Mouse (Mus musculus) gastrocnemius, postnatal 14 days (tissue): ENCODE measurements at regions not wholly inside any gene's neighbourhood (a gene's known extent, or its start where the extent isn't known, plus 50 kb on each side); places are given as distances from the start of the nearest gene placed in this dataset.

Experiments used
- DNase-seq: peaks from one replicate; pipeline ENCODE4 v3.0.0; 2021; ENCODE audit warnings: mixed read lengths
- intact Hi-C: fragments of 180-260 bp; cut with DNase I; formaldehyde crosslinking; loops from one replicate; pipeline ENCODE4 v1.15.1; 2025; ENCODE audit warnings: low total_unique reads

- no peak for DNase-seq
- intact Hi-C loops, result no loop called here
These were observed 253.7 kb downstream of the Olfm4 start for GRCm38 (mm10) chr14:80237552-80237951.

DNA sequence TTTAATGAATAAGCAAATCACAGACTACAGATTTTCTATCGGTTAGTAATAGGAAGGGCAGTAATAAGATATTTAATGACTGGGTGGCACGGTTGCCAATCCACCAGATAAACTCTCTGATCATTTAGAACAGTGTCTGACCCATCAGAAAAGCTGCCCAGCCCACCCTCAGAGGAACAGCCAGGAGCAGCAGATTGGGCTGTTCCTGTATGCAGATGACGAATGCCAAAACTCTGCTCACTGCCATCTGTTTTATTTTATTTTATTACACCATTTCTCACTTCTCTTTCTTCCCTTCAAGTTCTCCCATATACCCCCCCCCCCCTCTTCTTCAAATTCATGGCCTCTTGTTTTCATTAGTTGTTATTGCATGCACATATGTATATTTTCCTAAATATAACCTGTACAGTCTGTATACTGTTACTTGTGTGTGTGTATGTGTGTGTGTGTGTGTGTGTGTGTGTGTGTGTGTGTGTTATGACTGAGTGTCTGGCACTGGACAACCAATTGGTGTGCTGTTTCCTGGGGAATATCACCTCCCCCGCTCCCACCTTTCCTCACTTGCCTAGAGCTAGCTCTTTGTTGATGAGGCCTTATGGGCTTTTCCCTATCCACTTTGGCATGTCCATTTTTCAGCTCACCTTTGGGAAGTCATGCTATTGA lies 260.9 kb downstream of the Olfm4 start:
- intact Hi-C loops, result no loop called here
- no peak for DNase-seq

DNA sequence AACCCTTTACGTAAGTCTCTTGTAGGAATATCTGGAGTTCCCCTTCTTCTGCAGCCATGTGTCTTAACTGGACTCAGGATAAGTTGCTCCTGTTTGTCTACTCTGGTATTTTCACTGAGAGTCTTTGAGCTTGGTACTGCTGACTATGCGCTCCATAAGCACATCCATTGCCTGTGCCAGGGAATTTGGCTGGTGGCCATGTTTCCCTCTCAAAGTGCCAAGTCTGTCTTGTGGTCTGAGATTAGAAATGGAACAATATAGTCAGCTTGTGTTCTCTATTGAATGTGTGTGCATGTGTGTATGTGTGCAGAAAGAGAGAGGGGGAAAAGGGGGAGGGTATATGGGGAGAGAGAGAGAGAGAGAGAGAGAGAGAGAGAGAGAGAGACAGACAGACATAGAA lies 263.7 kb downstream of the Olfm4 start:
- peak; percentile 6 for DNase-seq
- intact Hi-C loops, result no loop called here

DNA sequence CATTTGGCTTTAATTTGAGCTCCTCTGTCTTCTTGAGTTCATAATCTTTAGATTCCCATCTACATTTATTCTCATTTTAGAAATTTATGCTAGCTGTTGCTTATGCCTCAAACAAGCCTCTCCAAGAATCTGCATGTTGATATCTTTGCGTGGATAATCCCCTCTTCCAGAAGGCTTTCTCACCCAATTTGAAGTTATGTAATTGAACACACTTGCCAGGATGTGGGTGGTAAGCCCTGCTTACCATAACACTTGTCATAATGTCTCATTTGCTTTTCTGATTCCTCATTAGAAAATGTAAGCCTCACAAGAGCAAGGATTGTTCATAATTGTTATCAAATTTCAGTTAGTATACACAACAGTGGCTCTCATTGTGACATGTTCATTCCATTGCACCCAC lies 266.0 kb downstream of the Olfm4 start:
- intact Hi-C loops, result no loop called here
- no peak for DNase-seq

DNA sequence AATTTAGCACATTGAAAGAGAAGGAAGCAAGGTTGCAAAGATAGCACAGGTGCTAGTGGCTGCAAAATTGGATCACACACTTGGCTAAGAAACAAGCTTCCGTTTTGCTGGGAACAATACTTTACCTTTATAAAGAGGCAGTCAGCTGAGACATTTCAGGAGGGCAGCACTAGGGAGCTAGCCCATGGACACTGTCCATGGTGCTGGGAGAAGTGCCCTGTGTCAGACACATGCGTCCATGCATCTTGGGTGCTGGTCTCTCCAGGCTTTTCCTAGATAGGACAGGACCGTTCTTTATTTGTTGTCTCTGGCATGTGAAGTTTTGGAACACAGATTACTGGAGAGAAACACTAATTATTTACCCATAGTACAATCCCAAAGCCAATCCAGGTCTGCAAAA lies 273.2 kb downstream of the Olfm4 start:
- no peak for DNase-seq
- intact Hi-C loops, result no loop called here

DNA sequence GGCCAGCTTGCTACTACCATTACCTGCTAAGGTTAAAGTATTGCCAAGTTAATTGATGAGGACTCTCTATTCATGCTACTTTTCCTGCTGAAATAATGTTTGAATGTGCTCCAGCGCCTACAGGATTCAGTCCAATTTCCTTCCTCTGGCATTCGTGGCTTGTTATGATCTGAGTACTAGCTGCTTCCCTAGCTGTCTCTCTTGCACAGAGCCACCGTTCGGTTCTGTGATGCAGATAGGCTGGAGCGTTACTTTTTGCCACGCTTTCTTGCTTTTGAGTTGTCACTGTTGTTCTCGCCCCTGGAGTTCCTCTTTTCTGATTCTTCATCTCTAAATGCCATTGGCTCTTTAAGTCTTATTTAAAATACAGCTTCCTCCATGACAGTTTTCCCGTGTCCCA lies 279.3 kb downstream of the Olfm4 start:
- intact Hi-C loops, result no loop called here
- no peak for DNase-seq

- DNase-seq, result no peak
- intact Hi-C loops, result no loop called here
These were observed 281.2 kb downstream of the Olfm4 start for GRCm38 (mm10) chr14:80265081-80265480.

DNA sequence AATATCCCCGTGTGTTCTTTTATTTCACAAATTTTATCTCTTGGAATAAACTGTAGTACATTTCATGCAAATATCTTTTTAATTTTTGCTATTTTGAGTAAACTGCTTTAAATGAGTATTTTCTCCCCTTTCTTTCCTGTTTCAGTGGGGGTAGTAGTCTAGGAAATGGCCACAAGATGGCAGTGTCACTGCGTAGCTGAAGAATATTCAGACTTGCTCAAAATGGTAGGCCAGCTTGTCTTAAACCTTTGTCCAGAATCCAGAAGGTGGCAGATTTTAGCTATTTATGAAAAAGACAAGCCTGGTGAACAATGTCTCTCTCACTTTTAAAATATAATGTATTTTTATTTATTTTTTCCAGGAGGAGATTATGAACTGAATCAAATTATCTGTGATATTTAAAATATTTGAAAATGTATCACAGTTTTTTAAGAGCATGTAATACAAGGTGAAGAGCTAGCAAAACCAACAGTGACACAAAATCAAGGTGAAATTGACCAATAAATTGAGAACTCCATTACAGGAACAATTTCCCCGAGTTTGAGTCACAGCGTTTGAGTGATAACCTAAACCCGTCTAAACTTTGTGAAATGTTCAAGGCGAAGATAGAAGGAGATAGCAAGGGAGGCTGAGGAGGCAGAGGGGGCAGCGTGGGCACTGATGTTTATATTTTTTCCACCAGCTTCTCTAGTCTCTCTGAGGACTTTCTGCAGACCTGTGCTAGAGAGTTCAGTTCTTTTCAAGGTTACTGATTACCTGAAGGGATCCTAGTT lies 285.5 kb downstream of the Olfm4 start:
- peak; percentile 26 for DNase-seq
- intact Hi-C loops, result no loop called here

- intact Hi-C loops, result no loop called here
- no peak for DNase-seq
These were observed 286.2 kb downstream of the Olfm4 start for GRCm38 (mm10) chr14:80270063-80270462.

DNA sequence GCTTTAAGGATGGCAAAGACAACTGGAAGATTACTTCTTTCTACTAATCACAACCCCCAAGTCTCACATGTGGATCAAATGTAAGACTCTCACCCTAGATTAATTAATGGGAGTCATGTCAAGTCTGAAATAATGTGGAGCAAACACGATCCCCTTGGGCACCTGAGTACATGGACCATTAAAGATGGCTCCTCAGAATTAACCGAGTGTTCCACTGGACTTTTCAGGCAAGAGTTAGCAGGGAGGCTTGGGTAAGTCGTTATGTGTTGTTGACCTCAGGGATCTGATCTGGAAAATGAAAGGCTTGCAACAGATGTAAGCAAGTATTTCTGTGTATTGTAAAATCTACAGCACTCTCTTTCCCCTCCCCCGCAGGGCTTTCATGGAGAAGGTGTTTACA lies 296.3 kb downstream of the Olfm4 start:
- intact Hi-C loops, result no loop called here
- DNase-seq, result no peak

GRCm38 (mm10) chr14:80283726-80284125 lies 299.8 kb downstream of the Olfm4 start:
- intact Hi-C loops, result no loop called here
- DNase-seq, result no peak

DNA sequence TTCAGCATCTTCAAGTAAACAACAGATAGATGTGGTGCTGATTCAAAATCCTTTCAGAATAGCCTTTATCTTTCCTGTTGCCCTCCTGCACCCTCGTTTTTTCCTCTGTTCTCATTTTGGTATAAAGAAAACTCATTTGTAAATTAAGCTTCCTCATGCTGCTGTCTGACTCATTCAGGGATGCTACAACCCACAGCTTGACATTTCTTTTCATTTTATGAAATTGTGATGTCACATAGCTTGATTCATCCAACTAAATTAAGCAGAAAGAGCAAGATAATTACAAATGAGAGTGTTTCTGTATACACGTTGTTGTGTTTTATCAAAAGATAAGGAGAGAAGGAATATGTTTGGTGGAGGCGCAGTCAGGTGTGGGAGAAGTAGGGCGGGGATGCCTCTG lies 307.5 kb downstream of the Olfm4 start:
- intact Hi-C loops, result no loop called here
- DNase-seq, result no peak

DNA sequence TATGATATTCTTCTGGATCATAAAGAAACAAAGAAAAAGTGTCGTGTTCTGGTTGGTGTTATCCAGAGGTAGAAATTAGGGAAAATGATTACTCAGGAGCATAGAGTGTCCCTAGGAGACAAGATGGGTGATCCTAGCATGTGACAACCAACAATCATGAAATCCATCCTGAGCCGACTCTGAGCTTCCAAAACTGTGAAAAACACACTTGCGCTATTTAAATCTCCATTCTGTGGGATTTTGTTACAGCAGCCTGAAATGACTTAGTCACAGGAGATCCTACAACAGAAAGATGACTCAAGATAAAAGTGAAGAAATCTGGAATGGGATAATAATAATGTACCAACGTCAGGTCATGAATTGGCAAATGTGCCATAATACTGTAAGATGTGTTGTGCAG lies 309.5 kb downstream of the Olfm4 start:
- DNase-seq, result no peak
- intact Hi-C loops, result no loop called here

- intact Hi-C loops, result no loop called here
- no peak for DNase-seq
These were observed 345.8 kb downstream of the Olfm4 start for GRCm38 (mm10) chr14:80329651-80330050.

- intact Hi-C loops, result no loop called here
- DNase-seq, result no peak
These were observed 378.2 kb downstream of the Olfm4 start for GRCm38 (mm10) chr14:80362024-80362622.

GRCm38 (mm10) chr14:80369448-80370153 lies 385.7 kb downstream of the Olfm4 start:
- no peak for DNase-seq
- intact Hi-C loops, result no loop called here

DNA sequence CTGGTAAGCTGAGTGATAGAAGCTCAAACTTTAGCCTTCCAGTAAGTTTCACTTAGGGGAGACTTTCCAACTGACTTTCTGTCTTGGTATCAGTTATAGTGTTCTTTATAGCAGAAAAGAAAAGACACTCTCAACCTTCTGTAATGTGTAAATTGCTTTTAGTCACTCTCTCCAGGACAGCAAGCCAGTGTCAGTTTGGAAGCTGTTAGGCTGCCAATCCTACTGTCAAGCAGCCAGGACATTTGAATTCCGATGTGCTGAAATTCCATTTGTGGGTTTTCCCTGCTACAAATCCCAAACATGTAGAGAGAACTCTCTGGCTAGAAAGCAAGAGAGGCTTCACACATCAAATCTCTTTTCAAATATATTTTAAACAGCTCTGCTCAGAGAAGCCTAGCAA lies 390.4 kb downstream of the Olfm4 start:
- intact Hi-C loops, result no loop called here

DNA sequence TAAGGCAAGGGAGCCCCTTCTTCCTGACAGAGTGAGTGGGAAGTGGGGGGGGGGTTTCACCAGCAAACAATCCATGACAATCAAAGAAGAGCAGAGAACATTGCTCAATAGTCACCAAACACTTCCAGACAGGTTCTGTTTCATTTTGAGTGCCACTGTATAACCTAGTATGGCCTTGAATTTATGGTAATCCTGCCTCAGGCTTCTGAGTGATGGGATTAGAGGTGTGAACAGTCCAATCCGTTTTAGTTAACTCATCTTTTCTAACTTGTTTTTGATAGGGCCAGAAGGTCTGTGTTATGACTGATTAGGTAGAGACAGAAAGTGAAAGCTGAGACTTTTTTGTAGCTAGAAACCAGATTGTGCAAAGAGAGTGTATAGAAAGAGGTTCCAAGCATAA lies 393.2 kb downstream of the Olfm4 start:
- DNase-seq, result no peak
- intact Hi-C loops, result no loop called here

More for the DNA sequence above, 390.4 kb downstream of the Olfm4 start:
- peak; percentile 7 for DNase-seq

DNA sequence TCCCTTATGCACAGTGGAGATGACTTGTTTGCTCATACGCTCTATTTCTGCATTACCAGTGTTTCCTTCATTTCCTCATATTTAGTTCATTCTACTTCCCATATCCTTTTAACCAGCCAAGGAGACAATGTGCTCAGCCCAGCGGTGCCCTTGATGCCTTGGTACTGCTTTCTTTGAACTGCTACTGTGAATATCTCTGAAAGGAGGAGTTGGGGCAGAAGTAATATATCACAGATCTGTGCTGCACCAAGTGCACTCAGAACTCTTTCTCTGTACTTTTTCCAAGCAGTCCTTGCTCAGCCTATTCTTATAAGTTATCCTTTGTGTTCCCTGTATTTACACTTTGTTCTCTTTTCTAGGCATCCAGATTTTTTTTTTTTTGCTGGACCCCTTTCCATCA lies 407.5 kb downstream of the Olfm4 start:
- intact Hi-C loops, result no loop called here

DNA sequence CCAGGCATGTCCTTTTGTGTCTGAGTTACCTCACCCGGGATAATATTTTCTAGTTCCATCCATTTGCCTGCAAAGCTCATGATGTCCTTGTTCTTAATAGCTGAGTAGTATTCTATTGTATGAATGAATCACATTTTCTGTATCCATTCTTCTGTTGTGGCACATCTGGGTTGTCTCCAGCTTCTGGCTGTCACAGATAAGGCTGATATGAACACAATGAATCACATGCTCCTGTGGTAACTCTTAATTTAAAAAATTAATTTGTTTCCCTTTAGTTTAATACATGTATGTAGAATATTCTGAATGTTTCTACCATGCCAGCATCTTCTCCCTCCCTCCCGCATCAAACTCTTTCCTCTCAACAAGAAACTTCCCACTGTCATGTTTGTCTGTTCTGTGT lies 424.4 kb downstream of the Olfm4 start:
- intact Hi-C loops, result no loop called here
- no peak for DNase-seq

More for the DNA sequence above, 407.5 kb downstream of the Olfm4 start:
- DNase-seq, result no peak
